Mouse (Mus musculus) MEL (cell line): ENCODE results near the gene Gm12830.

Source experiments
- MAFK ChIP-seq: IDR thresholded peaks from 2 replicates; pipeline ENCODE4 v1.6.1; 2011; ENCODE audit warnings: low read depth, mild to moderate bottlenecking, low read length, improper control_type of control experiment, borderline replicate concordance
- POLR2A ChIP-seq, 2 experiments: IDR thresholded peaks; 2 replicates each; pipeline ENCODE4 v1.6.1; 2011 to 2012; ENCODE audit warnings: low read length in 2 of 2, mild to moderate bottlenecking in 2 of 2, control low read depth in 1 of 2, improper control_type of control experiment in 1 of 2, low read depth in 1 of 2, moderate library complexity in 1 of 2; ENCODE audit not compliant: control insufficient read depth in 1 of 2, insufficient read depth in 1 of 2, poor library complexity in 1 of 2

GRCm38 (mm10) chr4:114782851-114783250 is 38.7 kb upstream of the Gm12830 start:
- no peak for TF ChIP-seq POLR2A (IDR thresholded peaks at IDR 0.05; ENCODE audit: control insufficient read depth in 1 of 2, insufficient read depth in 1 of 2, low read depth in 1 of 2, low read length in 2 of 2, poor library complexity in 1 of 2)
- no peak for TF ChIP-seq MAFK
